Mouse (Mus musculus): Measurements from ENCODE around the gene Jag2.

DNA sequence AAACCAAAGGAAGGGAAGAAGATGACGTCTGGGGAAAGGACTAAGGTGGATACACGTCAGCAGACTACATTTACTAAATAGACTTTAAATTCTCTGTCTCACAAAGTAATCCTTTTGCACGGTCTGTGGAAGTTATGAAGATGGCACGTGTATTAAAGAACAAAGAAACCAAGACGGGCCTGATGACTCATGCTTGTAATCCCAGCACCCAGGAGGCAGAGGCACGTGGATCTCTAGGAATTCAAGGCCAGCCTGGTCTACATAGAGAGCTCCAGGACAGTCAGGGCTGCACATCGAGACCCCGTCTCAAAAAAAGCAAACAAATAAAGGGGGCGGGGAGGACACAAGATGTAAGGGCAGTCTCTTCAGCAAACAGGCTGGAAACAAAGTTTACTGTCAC lies 45.2 kb upstream of the Jag2 start:
- TF ChIP-seq CTCF (IDR thresholded peaks at IDR 0.05; ENCODE audit: low read depth): no peak
- no peak for TF ChIP-seq EP300 (IDR thresholded peaks at IDR 0.05; ENCODE audit: low read depth)
